Mouse (Mus musculus) embryonic facial prominence, embryonic 15.5 days (tissue): Measurements from ENCODE around the gene 1600014C10Rik. TPM values are rescaled to one million over a fixed set of nuclear protein-coding genes. Genes with fewer than 3 reads are reported as not detected.

Experiments
- ATAC-seq: fragments of 200-750 bp; cut with Nextera tagmentation; 2 replicates; pipeline ENCODE4 v1.8.0; 2017; ENCODE audit warnings: low read depth, moderate TSS enrichment; ENCODE audit not compliant: insufficient number of reproducible peaks, low FRiP score, low TSS enrichment
- H3K27ac ChIP-seq: fragments of 300-500 bp; sonication (generic); replicated peaks from 2 replicates; pipeline ENCODE4 v1.5.1; 2015; ENCODE audit warnings: mild to moderate bottlenecking, inconsistent platforms
- H3K27me3 ChIP-seq: fragments of 300-500 bp; sonication (generic); 2 replicates; pipeline ENCODE4 v1.6.1; 2015; ENCODE audit warnings: inconsistent platforms
- H3K36me3 ChIP-seq: fragments of 300-500 bp; sonication (generic); 2 replicates; pipeline ENCODE4 v1.6.1; 2015; ENCODE audit warnings: mild to moderate bottlenecking, inconsistent platforms
- H3K4me1 ChIP-seq: fragments of 300-500 bp; sonication (generic); 2 replicates; pipeline ENCODE4 v1.6.1; 2015; ENCODE audit warnings: inconsistent platforms
- H3K4me2 ChIP-seq: fragments of 300-500 bp; sonication (generic); replicated peaks from 2 replicates; pipeline ENCODE4 v1.6.1; 2015; ENCODE audit warnings: mild to moderate bottlenecking, inconsistent platforms
- H3K4me3 ChIP-seq: fragments of 300-500 bp; sonication (generic); replicated peaks from 2 replicates; pipeline ENCODE4 v1.5.1; 2015; ENCODE audit warnings: mild to moderate bottlenecking, inconsistent platforms
- H3K9ac ChIP-seq: fragments of 300-500 bp; sonication (generic); 2 replicates; pipeline ENCODE4 v1.6.1; 2015; ENCODE audit warnings: inconsistent platforms
- H3K9me3 ChIP-seq: fragments of 300-500 bp; sonication (generic); replicated peaks from 2 replicates; pipeline ENCODE4 v1.6.1; 2016; ENCODE audit warnings: inconsistent platforms
- WGBS: fragments of 180-500 bp; shearing (Covaris S2); methylation state at CpG from one replicate; pipeline ENCODE4 v1.1.7; 2015; 5-methylcytosine and 5-hydroxymethylcytosine counted together
- polyA plus RNA-seq: library from polyadenylated mRNA; unstranded; fragments of >200 nt; fragmentation: Nextera tagmentation; extraction: Ambion mirVana; gene quantifications from 2 replicates; pipeline ENCODE4 v1.2.1, GENCODE M21; 2015

1600014C10Rik gene
- polyA plus RNA-seq, 1 experiment from 2014 or later: 18.4 TPM

DNA sequence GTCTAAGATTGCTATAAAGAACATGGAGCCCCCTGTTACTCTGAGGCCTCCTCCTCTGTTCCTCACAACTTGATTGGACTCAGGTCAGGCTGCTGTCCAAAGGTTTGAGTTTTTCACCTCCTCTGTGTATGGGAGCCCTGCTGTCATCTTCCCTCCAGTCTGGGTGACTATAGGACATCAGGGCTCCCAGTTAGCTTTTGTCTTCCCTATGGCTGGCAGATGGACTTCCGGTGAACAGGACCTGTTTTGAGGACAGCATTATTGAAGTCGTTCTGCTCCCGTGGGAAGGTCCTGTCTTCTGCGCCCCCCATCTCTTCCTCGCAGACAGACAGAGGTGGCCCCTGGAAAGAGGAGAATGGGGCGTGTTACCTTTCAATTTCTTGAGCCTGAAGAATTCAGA is 1.8 kb downstream of the 1600014C10Rik start:
- no peak overlapping the region for H3K27ac ChIP-seq
- H3K36me3 ChIP-seq: 0 out of 2 replicates have a peak, but pooled peaks cover 8% of the 10 kb centered on the region
- 85% methylated on average over 6 of the region's 6 CpGs for WGBS
- peaks cover 15% of the 10 kb centered on the region for H3K4me1 ChIP-seq
- ATAC-seq: no peak
- 0 out of 2 replicates have a peak overlapping the region, but pooled peaks have one; percentile 93 for H3K4me2 ChIP-seq
- no peaks in the 10 kb centered on the region for H3K9me3 ChIP-seq
- no peak overlapping the region for H3K4me3 ChIP-seq
- no peaks in the 10 kb centered on the region for H3K27me3 ChIP-seq
- H3K9ac ChIP-seq: no peak overlapping the region

GRCm38 (mm10) chr7:38186861-38187260 is 3.8 kb downstream of the 1600014C10Rik start:
- H3K36me3 ChIP-seq: 0 out of 2 replicates have a peak, but pooled peaks cover 13% of the 10 kb centered on the region
- no peaks in the 10 kb centered on the region for H3K9me3 ChIP-seq
- no peak overlapping the region for H3K27ac ChIP-seq
- ATAC-seq: no peak
- no peak overlapping the region for H3K4me2 ChIP-seq
- no peak overlapping the region for H3K9ac ChIP-seq
- 68% methylated on average over 4 of the region's 4 CpGs for WGBS
- no peaks in the 10 kb centered on the region for H3K27me3 ChIP-seq
- H3K4me1 ChIP-seq: peaks cover 15% of the 10 kb centered on the region
- no peak overlapping the region for H3K4me3 ChIP-seq

DNA sequence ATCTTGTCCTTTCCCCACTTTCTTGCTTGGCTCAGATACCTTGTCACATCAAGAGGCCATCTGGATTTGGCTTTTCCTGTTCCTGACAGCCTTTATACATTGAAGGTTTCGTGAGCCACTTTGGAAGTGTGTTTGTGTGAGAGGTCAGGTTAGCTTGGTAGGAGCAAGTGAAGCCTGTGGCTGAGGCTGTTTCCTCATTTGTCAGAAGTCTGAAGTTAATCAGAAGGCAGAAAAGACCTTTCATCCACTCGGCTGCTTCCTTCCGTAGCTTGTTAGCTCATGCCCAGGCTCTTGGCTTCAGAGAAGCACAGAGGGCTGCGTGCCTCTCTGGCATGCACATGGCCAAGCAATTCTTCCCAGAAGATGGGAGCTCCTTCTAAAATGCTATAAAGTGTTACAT is 4.8 kb downstream of the 1600014C10Rik start:
- Histone ChIP-seq H3K4me1 (peaks cover 12% of the 10 kb centered on the region), H3K4me3 (no peak overlapping the region), H3K27ac (no peak overlapping the region), H3K9me3 (no peaks in the 10 kb centered on the region), H3K36me3 (0 out of 2 replicates have a peak, but pooled peaks cover 13% of the 10 kb centered on the region), H3K27me3 (no peaks in the 10 kb centered on the region), H3K9ac (no peak overlapping the region), H3K4me2 (no peak overlapping the region)
- 49% methylated on average over 4 of the region's 4 CpGs for WGBS
- no peak for ATAC-seq

DNA sequence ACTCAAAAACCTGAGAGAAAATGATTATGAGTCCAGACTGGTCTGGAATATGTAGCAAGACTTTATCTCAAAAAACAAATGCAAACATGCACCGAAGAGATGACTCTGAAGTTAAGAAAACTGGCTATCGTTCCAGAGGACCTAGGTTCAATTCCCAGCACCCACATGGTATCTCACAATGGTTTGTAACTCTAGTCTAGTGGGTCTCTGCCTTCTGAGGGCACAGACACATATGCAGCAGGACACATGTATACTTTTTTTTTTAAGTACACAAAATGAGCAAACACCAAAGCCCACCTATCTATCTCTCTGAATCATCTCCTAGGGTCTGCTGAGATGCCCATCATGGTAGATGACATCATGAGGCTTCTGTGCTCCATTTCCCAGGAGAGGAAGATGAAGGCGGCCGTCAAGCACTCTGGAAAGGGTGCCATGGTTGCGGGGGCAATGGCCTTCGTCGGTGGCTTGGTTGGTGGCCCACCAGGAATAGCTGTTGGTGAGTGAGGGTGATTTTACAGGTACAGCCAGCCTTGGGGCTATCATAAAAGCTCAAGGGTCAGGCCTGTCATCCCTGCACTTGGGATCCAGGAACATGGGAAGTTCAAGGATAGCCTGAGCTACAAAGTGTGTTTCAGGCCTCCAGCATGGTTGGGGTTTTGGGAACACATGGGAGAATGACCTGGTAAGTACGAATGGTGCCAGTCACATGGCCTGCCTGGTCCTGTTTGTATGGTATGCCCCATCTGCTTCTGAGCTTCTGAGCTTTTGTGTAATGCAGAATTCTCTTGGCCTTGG is 5.5 kb downstream of the 1600014C10Rik start:
- 88% methylated on average over 8 of the region's 8 CpGs for WGBS
- Histone ChIP-seq H3K36me3 (0 out of 2 replicates have a peak, but pooled peaks cover 13% of the 10 kb centered on the region), H3K4me1 (peaks cover 7% of the 10 kb centered on the region), H3K4me3 (no peak overlapping the region), H3K27ac (no peak overlapping the region), H3K27me3 (no peaks in the 10 kb centered on the region), H3K4me2 (no peak overlapping the region), H3K9ac (no peak overlapping the region), H3K9me3 (no peaks in the 10 kb centered on the region)
- no peak for ATAC-seq

DNA sequence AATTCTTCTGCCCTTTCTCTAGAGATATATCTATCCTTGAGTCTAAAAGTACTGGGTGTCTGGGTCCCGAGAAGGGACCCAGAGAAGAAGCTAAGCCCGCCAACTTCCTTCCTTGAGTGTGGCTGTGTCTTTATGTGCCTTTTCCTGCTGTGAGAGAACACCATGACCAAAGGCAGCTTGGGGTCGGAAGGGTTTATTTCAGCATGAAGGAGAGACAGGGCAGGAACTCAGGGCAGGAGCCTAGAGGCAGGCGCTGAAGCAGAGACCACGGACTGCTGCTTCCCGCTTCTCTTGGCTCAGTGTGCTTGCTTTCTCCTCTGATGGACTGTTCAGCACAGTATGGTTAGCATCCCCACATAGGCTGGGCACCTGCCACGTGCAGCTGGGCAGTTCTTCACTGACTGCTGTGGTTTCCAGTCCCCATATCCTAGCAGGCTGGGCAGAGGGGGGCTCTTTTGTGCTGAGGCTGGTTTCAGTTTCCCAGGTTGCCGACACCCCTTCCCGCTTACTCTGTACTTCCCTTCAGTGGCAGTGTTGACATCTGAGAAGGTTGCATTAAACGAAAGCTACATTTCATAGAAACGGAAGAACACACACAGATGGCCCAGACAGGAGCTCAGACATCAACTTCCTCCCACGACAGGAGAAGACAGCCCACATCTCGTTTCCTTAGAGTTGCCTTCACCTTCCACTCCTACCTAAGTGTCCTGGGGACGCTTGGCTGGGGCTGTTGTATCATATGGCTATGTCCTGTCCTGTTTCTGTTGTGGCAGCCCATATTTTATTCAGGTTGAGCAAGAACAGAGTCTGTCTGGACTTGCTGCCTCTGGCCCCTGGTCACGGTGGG is 6.3 kb downstream of the 1600014C10Rik start:
- no peaks in the 10 kb centered on the region for H3K27me3 ChIP-seq
- WGBS: 73% methylated on average over 15 of the region's 15 CpGs
- no peak overlapping the region for H3K4me2 ChIP-seq
- no peak overlapping the region for H3K9ac ChIP-seq
- H3K4me1 ChIP-seq: peaks cover 2% of the 10 kb centered on the region
- no peaks in the 10 kb centered on the region for H3K9me3 ChIP-seq
- H3K4me3 ChIP-seq: no peak overlapping the region
- H3K27ac ChIP-seq: no peak overlapping the region
- no peak for ATAC-seq
- H3K36me3 ChIP-seq: 0 out of 2 replicates have a peak, but pooled peaks cover 13% of the 10 kb centered on the region

GRCm38 (mm10) chr7:38190056-38190835 is 7.2 kb downstream of the 1600014C10Rik start:
- no peaks in the 10 kb centered on the region for H3K27me3 ChIP-seq
- H3K9me3 ChIP-seq: no peaks in the 10 kb centered on the region
- H3K27ac ChIP-seq: no peak overlapping the region
- H3K4me3 ChIP-seq: no peak overlapping the region
- no peak for ATAC-seq
- no peaks in the 10 kb centered on the region for H3K4me1 ChIP-seq
- H3K9ac ChIP-seq: no peak overlapping the region
- WGBS: 88% methylated on average over 8 of the region's 8 CpGs
- H3K4me2 ChIP-seq: no peak overlapping the region
- 0 out of 2 replicates have a peak, but pooled peaks cover 21% of the 10 kb centered on the region for H3K36me3 ChIP-seq

GRCm38 (mm10) chr7:38191146-38191545 is 8.1 kb downstream of the 1600014C10Rik start:
- Histone ChIP-seq H3K9me3 (no peaks in the 10 kb centered on the region), H3K27ac (no peak overlapping the region), H3K4me3 (no peak overlapping the region), H3K9ac (no peak overlapping the region), H3K36me3 (0 out of 2 replicates have a peak, but pooled peaks cover 24% of the 10 kb centered on the region), H3K4me1 (no peaks in the 10 kb centered on the region), H3K27me3 (no peaks in the 10 kb centered on the region), H3K4me2 (no peak overlapping the region)
- 68% methylated on average over 8 of the region's 8 CpGs for WGBS
- no peak for ATAC-seq

GRCm38 (mm10) chr7:38191571-38191970 is 8.6 kb downstream of the 1600014C10Rik start:
- Histone ChIP-seq H3K27ac (no peak overlapping the region), H3K4me3 (no peak overlapping the region), H3K4me1 (no peaks in the 10 kb centered on the region), H3K4me2 (no peak overlapping the region), H3K27me3 (no peaks in the 10 kb centered on the region), H3K36me3 (0 out of 2 replicates have a peak, but pooled peaks cover 27% of the 10 kb centered on the region), H3K9me3 (no peaks in the 10 kb centered on the region), H3K9ac (no peak overlapping the region)
- no peak for ATAC-seq
- 50% methylated on average over 10 of the region's 10 CpGs for WGBS

GRCm38 (mm10) chr7:38199907-38200605 is 17.0 kb downstream of the 1600014C10Rik start:
- Histone ChIP-seq H3K4me3 (no peak overlapping the region), H3K4me2 (no peak overlapping the region), H3K36me3 (0 out of 2 replicates have a peak, but pooled peaks cover 11% of the 10 kb centered on the region), H3K27me3 (no peaks in the 10 kb centered on the region), H3K9me3 (no peaks in the 10 kb centered on the region), H3K27ac (no peak overlapping the region), H3K9ac (no peak overlapping the region), H3K4me1 (peaks cover 5% of the 10 kb centered on the region; the same call in 1 of the 2 replicates)
- 69% methylated on average over 8 of the region's 8 CpGs for WGBS
- no peak for ATAC-seq

DNA sequence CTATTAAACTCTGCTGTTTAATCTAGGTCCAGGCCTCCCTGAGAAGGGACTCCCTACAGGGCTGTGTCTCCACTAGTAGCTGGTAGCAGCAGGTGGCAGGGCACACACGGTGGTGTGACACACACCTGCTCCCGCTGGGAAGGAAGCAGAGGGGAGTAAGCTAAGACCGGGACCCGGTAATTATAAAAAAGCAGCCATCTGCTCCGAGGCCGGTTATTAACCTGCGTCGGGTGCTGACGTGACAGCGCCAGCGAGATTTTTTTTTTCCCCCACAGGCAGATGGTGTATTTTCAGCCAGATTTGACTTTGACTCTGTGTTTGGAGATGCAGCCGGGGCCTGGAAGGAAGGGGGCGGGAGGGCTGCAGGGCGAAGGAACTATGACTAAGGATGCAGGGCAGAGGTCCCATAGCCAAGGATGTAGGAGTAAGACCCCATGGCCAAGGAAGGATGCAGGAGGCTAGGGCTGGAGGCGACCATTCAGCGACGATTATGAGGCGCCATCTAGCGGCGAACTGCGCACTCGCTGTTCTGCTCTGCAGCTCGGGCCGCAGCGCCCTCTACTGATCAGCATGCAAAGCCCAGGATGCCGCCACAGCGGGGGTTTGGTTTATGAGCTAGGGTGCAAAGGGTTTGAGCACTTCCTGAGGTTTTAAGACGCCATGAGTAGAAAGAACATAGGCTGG is 17.7 kb downstream of the 1600014C10Rik start:
- Histone ChIP-seq H3K27me3 (no peaks in the 10 kb centered on the region), H3K4me3 (peak overlapping the region; percentile 24), H3K9me3 (no peaks in the 10 kb centered on the region), H3K9ac (no peak overlapping the region), H3K4me1 (peaks cover 5% of the 10 kb centered on the region; the same call in 1 of the 2 replicates), H3K36me3 (0 out of 2 replicates have a peak, but pooled peaks cover 8% of the 10 kb centered on the region), H3K4me2 (peak overlapping the region; percentile 40), H3K27ac (no peak overlapping the region)
- peak; percentile 85 for ATAC-seq
- 4% methylated on average over 28 of the region's 28 CpGs for WGBS
